ENCODE assay signal across 8 mouse cellular contexts in the genomic region with DNA sequence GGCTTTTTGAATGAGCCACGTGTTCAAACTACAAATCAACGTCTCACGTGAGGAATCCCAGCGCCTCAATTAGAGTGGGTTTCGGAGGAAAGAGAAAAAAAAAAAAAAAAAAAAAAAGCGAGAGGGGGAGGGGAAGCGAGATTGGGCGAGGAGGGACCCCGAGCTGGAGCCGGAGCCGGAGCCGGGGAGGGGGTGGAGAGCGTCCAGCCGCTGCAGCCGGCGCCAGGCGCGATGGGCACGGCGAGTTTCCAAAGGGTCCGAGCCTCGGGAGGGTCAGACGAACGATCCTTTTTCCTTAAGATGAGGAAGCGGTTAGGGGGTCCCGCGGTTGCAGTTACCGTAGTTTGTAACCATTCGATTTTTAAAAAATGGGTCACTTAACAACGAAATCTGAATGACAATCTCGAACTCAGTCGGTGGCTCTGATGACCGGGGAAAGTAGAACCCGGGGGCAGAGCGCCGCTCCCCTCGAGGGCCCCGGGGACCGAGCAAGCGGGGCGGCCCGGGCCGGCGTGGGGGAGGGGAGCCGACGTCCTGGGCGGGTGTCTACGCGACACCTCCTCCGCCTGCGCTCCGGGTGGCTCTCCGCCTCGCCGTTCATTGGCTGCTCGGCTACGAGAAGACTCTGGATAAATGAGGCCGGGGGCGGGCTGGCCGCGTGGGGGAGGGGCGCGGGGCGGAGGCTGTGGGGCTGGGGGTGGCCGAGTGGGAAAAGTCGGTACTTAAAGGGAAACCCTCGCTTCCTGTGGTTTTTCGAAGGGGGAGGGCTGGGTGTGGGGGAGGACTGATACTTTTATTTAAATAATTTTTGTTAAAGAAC. TPM values are rescaled to one million over a fixed set of nuclear protein-coding genes. Genes with fewer than 3 reads are reported as not detected.
DNase-seq lines count a peak whose midpoint lies in the region; ATAC-seq and TF ChIP-seq lines count a peak whose summit lies in the region.

A gene (minus strand): TSS at position 30 of the 820 bp plus-strand sequence.

- peak within 1 kb of the TSS; percentile 99 for H3K9ac ChIP-seq in ES-Bruce4 (ENCODE audit: low read depth, poor library complexity, severe bottlenecking)
- peak within 1 kb of the TSS; percentile 93 for H3K9ac ChIP-seq in liver, embryonic 14.5 days (replicated peaks)

- ATAC-seq in liver, embryonic 14.5 days (ENCODE audit: insufficient read depth): peak; percentile 68

- peak within 1 kb of the TSS; percentile 78 for H3K4me2 ChIP-seq in liver, embryonic 14.5 days (ENCODE audit: low read depth)

- H3K36me3 ChIP-seq in ES-Bruce4 (ENCODE audit: control insufficient read depth, insufficient read depth, low read length, poor library complexity, severe bottlenecking): no peaks in the 10 kb centered on the region
- peaks cover 3% of the 10 kb centered on the region; the same call in 1 of the 2 replicates for H3K36me3 ChIP-seq in embryonic facial prominence, embryonic 10.5 days (replicated peaks)
- H3K36me3 ChIP-seq in hindbrain, embryonic 10.5 days: no peaks in the 10 kb centered on the region; the same call in 1 of the 2 replicates
- no peaks in the 10 kb centered on the region for H3K36me3 ChIP-seq in liver, embryonic 14.5 days (replicated peaks; ENCODE audit: control insufficient read depth, insufficient read depth, low read depth)
- H3K36me3 ChIP-seq in small intestine, adult 2 months (ENCODE audit: control insufficient read depth, insufficient read depth, low read length): no peaks in the 10 kb centered on the region

- H3K4me3 ChIP-seq in ES-Bruce4 (ENCODE audit: low read depth, low read length): peak within 1 kb of the TSS; percentile 68
- peak within 1 kb of the TSS; percentile 100 for H3K4me3 ChIP-seq in embryonic facial prominence, embryonic 10.5 days
- peak within 1 kb of the TSS; percentile 100 for H3K4me3 ChIP-seq in hindbrain, embryonic 10.5 days
- H3K4me3 ChIP-seq in liver, embryonic 14.5 days (ENCODE audit: insufficient read depth in 1 of 2, low read depth in 2 of 2, low read length in 2 of 2): peak within 1 kb of the TSS; percentile 66 to 94
- H3K4me3 ChIP-seq in small intestine, adult 2 months (ENCODE audit: low read depth, low read length): peak within 1 kb of the TSS; percentile 66

- TF ChIP-seq CTCF in ES-Bruce4 (IDR thresholded peaks at IDR 0.05; ENCODE audit: low read depth, low read length): no peak
- no peak for TF ChIP-seq CTCF in liver, embryonic 14.5 days (IDR thresholded peaks at IDR 0.05; ENCODE audit: low read depth)
- TF ChIP-seq CTCF in small intestine, adult 2 months (IDR thresholded peaks at IDR 0.05; ENCODE audit: extremely low read depth, insufficient read length, insufficient replicate concordance, low read depth, low read length): no peak

- no peaks in the 10 kb centered on the region for H3K4me1 ChIP-seq in ES-Bruce4 (ENCODE audit: control insufficient read depth, insufficient read depth, low read length)
- peaks cover 36% of the 10 kb centered on the region for H3K4me1 ChIP-seq in embryonic facial prominence, embryonic 10.5 days
- H3K4me1 ChIP-seq in hindbrain, embryonic 10.5 days (replicated peaks): peaks cover 40% of the 10 kb centered on the region
- H3K4me1 ChIP-seq in liver, embryonic 14.5 days (replicated peaks; ENCODE audit: control insufficient read depth in 2 of 2, insufficient read depth in 2 of 2, low read length in 1 of 2): peaks cover 10 to 21% of the 10 kb centered on the region in 2 experiments
- peaks cover 22% of the 10 kb centered on the region for H3K4me1 ChIP-seq in small intestine, adult 2 months (ENCODE audit: control insufficient read depth, insufficient read depth, insufficient read length, low read length)

- peak; percentile 17 for DNase-seq in cerebellum, adult 9-11 months
- DNase-seq in cerebellum, adult 11 months: no peak
- peak; percentile 99 for DNase-seq in embryonic facial prominence, embryonic 10.5 days (ENCODE audit: low spot score)
- peak; percentile 97 for DNase-seq in hindbrain, embryonic 10.5 days (ENCODE audit: low spot score)
- DNase-seq in liver, embryonic 14.5 days (ENCODE audit: low read depth in 3 of 3, low spot score in 3 of 3): peak; percentile 82
- no peak for DNase-seq in layer of hippocampus, postnatal 10 days (ENCODE audit: low spot score in 2 of 2)

- H3K27ac ChIP-seq in ES-Bruce4 (ENCODE audit: insufficient read depth, low read length): peak within 1 kb of the TSS; percentile 92
- H3K27ac ChIP-seq in embryonic facial prominence, embryonic 10.5 days (replicated peaks): peak within 1 kb of the TSS; percentile 99
- peak within 1 kb of the TSS; percentile 100 for H3K27ac ChIP-seq in hindbrain, embryonic 10.5 days
- peak within 1 kb of the TSS; percentile 94 for H3K27ac ChIP-seq in liver, embryonic 14.5 days
- H3K27ac ChIP-seq in small intestine, adult 2 months (ENCODE audit: insufficient read depth, low read depth, low read length): no peak within 1 kb of the TSS

- peaks cover 3% of the 10 kb centered on the region; the same call in 1 of the 2 replicates for H3K27me3 ChIP-seq in ES-Bruce4 (ENCODE audit: control insufficient read depth, insufficient read depth, low read length, poor library complexity, severe bottlenecking)
- H3K27me3 ChIP-seq in embryonic facial prominence, embryonic 10.5 days (replicated peaks; ENCODE audit: low read depth, poor library complexity, severe bottlenecking): no peaks in the 10 kb centered on the region
- no peaks in the 10 kb centered on the region for H3K27me3 ChIP-seq in hindbrain, embryonic 10.5 days (ENCODE audit: insufficient read depth, poor library complexity, severe bottlenecking)
- H3K27me3 ChIP-seq in liver, embryonic 14.5 days (ENCODE audit: control insufficient read depth, insufficient read depth, low read length): no peaks in the 10 kb centered on the region
- peaks cover 53% of the 10 kb centered on the region for H3K27me3 ChIP-seq in small intestine, adult 2 months (ENCODE audit: control insufficient read depth, insufficient read depth, low read length)

- no peaks in the 10 kb centered on the region for H3K9me3 ChIP-seq in ES-Bruce4 (replicated peaks; ENCODE audit: control insufficient read depth, insufficient read depth, low read length, poor library complexity, severe bottlenecking)
- H3K9me3 ChIP-seq in embryonic facial prominence, embryonic 10.5 days: no peaks in the 10 kb centered on the region
- no peaks in the 10 kb centered on the region for H3K9me3 ChIP-seq in hindbrain, embryonic 10.5 days
- H3K9me3 ChIP-seq in liver, embryonic 14.5 days (ENCODE audit: control insufficient read depth, low read length): no peaks in the 10 kb centered on the region

- TF ChIP-seq EP300 in ES-Bruce4 (IDR thresholded peaks at IDR 0.05; ENCODE audit: insufficient read depth, low read depth, low read length): peak; percentile 32; the same call in 1 of the 2 replicates
- TF ChIP-seq EP300 in liver, embryonic 14.5 days (IDR thresholded peaks at IDR 0.05; ENCODE audit: low read depth): no peak

- TF ChIP-seq POLR2A in ES-Bruce4 (IDR thresholded peaks at IDR 0.05; ENCODE audit: insufficient read depth, low read length): no peak
- TF ChIP-seq POLR2A in small intestine, adult 2 months (IDR thresholded peaks at IDR 0.05; ENCODE audit: low read depth, low read length): no peak

- WGBS in embryonic facial prominence, embryonic 10.5 days: under 1% methylated on average over 67 of the region's 68 CpGs
- under 1% methylated on average over 68 of the region's 68 CpGs for WGBS in hindbrain, embryonic 10.5 days
- WGBS in liver, embryonic 14.5 days (ENCODE audit: insufficient replicate concordance): under 1% methylated on average over 67 of the region's 68 CpGs
- 2% methylated on average over 67 of the region's 68 CpGs for WGBS in small intestine, adult 2 months

RNA-seq across cellular contexts. Expression of the gene that starts here (rescaled TPM):
- 78.2 and 85.8 TPM in 2 replicates for polyA plus RNA-seq in ES-Bruce4 (2011; ENCODE audit: insufficient read depth, insufficient read length, low read depth, missing spikeins)
- polyA plus RNA-seq in embryonic facial prominence, embryonic 10.5 days (2016; fragmentation: Nextera tagmentation; extraction: Ambion mirVana): 159 TPM in 2 replicates
- 127 and 143 TPM in 2 replicates for polyA plus RNA-seq in hindbrain, embryonic 10.5 days (2016; fragmentation: Nextera tagmentation; extraction: Ambion mirVana)
- 5.0 and 7.6 TPM in 2 replicates for polyA plus RNA-seq in liver, embryonic 14.5 days (2012; rRNA removed)
- polyA plus RNA-seq in liver, embryonic 14.5 days (2014; fragmentation: Nextera tagmentation; extraction: Ambion mirVana): 14.0 and 15.4 TPM in 2 replicates
- polyA plus RNA-seq in small intestine, adult 2 months (2012; rRNA removed): 0.06 and 0.09 TPM in 2 replicates
- total RNA-seq in layer of hippocampus, postnatal 10 days (2021): 1 to 10 TPM; 1.4 TPM

Comparison
In these comparisons a context has a peak if more than half of its experiments do, and no peak if none do; other contexts are left out.
1. DNase-seq: peak in cerebellum, adult 9-11 months (single experiment), embryonic facial prominence, embryonic 10.5 days (single experiment), hindbrain, embryonic 10.5 days (single experiment) and liver, embryonic 14.5 days (3 of 3); none in cerebellum, adult 11 months (single experiment) and layer of hippocampus, postnatal 10 days (0 of 2).
2. Peak in every context shown above with its lines, with median percentiles within 50 percentile points of each other: H3K4me3 ChIP-seq.